Comparison of ENCODE assay signal across 24 mouse cellular contexts in genomic region chr2:131418130-131418529, GRCm38 (mm10).
"Had no signal": no experiment of that assay in that cellular context is flagged by ENCODE, and none has a peak within 500 bp of the region (broad histone marks: within the 10 kb centered on the region; RNA-seq: fewer than 3 reads in every experiment).

No protein-coding gene starts in this region.

- H3K4me1 ChIP-seq: heart, embryonic 12.5 days; hindbrain, embryonic 10.5 days; hindbrain, embryonic 12.5 days; intestine, embryonic 15.5 days; limb, embryonic 12.5 days had no signal

- H3K4me3 ChIP-seq: gastrocnemius, adult 2 months; heart, adult 2 months; heart, embryonic 12.5 days; hindbrain, embryonic 10.5 days; hindbrain, embryonic 12.5 days; intestine, embryonic 15.5 days; layer of hippocampus, adult 2 months; left cerebral cortex, adult 2 months; limb, embryonic 10.5 days; limb, embryonic 12.5 days had no signal

- H3K36me3 ChIP-seq: heart, embryonic 12.5 days; hindbrain, embryonic 10.5 days; hindbrain, embryonic 12.5 days; intestine, embryonic 15.5 days; limb, embryonic 10.5 days; limb, embryonic 12.5 days had no signal

- H3K9me3 ChIP-seq: heart, embryonic 12.5 days; hindbrain, embryonic 10.5 days; hindbrain, embryonic 12.5 days; intestine, embryonic 15.5 days; limb, embryonic 10.5 days; limb, embryonic 12.5 days had no signal

- H3K27ac ChIP-seq: gastrocnemius, adult 2 months; heart, adult 2 months; hindbrain, embryonic 10.5 days; hindbrain, embryonic 12.5 days; hindbrain, embryonic 14.5 days; intestine, embryonic 15.5 days; layer of hippocampus, adult 2 months; left cerebral cortex, adult 2 months; limb, embryonic 10.5 days; limb, embryonic 12.5 days had no signal

- H3K27me3 ChIP-seq: hindbrain, embryonic 12.5 days; intestine, embryonic 15.5 days; limb, embryonic 12.5 days had no signal

- DNase-seq: gastrocnemius, adult 2 months; gastrocnemius, postnatal 10 days; gastrocnemius, postnatal 25 days; heart, adult 2 months; heart, postnatal 10 days; heart, postnatal 4 days; kidney, adult 18-20 months; kidney, adult 8-10 months; kidney, postnatal 10 days; kidney, postnatal 25 days; kidney, postnatal 4 days; liver had no signal

- ATAC-seq: hindbrain, embryonic 16.5 days; inflammation-experienced regulatory T-cells, adult 6 months; intestine, embryonic 15.5 days; intestine, postnatal 0 days had no signal
